8 mouse cellular contexts compared by ENCODE assay signal in the genomic region with DNA sequence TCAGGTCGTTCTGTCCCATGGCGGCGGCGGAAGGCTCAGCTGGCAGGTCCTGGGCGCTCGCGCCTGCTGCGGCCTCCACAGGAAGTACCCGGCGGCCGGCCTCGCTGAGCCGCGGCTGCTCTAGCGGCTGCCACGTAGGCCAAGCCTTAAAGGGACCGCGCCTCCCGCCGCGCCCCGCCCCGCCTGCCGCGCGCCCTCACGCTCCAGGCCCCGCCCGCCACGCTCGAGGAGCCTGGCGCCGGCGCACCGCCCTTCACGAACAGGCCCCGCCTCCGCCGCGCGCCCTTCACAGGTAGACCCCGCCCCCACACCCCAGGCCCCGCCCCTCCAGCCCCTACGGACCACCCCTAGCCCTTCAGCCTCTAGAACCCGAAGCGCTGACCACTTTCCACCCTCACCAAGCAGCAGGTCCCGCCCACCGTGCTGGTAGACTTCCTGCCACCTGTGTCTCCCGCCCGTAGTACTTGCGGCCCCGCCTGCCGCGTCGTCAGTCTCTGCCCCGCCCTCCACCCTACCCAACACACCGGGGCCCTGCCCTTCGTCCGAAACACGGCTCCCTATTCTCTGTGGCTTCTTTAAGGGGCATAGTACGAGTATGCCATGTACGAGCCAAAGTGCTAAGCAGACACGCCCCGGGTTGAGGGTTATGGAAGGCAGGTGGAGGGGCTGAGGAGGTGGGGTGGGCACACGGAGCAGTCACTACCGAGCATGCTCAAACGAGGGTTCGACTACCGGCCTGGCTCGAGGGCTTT. TPM values are rescaled to one million over a fixed set of nuclear protein-coding genes. Genes with fewer than 3 reads are reported as not detected.
DNase-seq lines count a peak whose midpoint lies in the region; ATAC-seq lines count a peak whose summit lies in the region.

A gene (minus strand): TSS at position 625 of the 752 bp plus-strand sequence.
A gene (plus strand): TSS at position 744 of the 752 bp plus-strand sequence.

- H3K9me3 ChIP-seq in hindbrain, embryonic 15.5 days: no peaks in the 10 kb centered on the region

- peak within 1 kb of the TSS; percentile 79 for H3K4me2 ChIP-seq in hindbrain, embryonic 15.5 days

- H3K4me1 ChIP-seq in hindbrain, embryonic 15.5 days (replicated peaks): peaks cover 25% of the 10 kb centered on the region

- H3K4me3 ChIP-seq in hindbrain, embryonic 15.5 days: peak within 1 kb of the TSS; percentile 89

- peak; percentile 86 for DNase-seq in WW6 (ENCODE audit: low read depth, low spot score)
- peak; percentile 89 to 94 for DNase-seq in cerebellum, postnatal 36 days
- peak; percentile 88 to 94 for DNase-seq in frontal cortex, postnatal 36 days (ENCODE audit: low spot score in 2 of 2)
- peak; percentile 87 for DNase-seq in left cerebral cortex, adult 11 months (ENCODE audit: low spot score)
- DNase-seq in lung, postnatal 36 days: peak; percentile 96
- DNase-seq in retina, embryonic 14.5 days (ENCODE audit: low spot score): peak; percentile 96
- DNase-seq in thymus, postnatal 36 days: peak; percentile 93 to 96

- H3K9ac ChIP-seq in hindbrain, embryonic 15.5 days: peak within 1 kb of the TSS; percentile 96

- H3K27ac ChIP-seq in hindbrain, embryonic 15.5 days (replicated peaks): peak within 1 kb of the TSS; percentile 79

- WGBS in hindbrain, embryonic 15.5 days: 1% methylated on average over 58 of the region's 70 CpGs

- peak; percentile 96 for ATAC-seq in hindbrain, embryonic 15.5 days (ENCODE audit: low FRiP score, low read depth)

- peaks cover 11% of the 10 kb centered on the region for H3K36me3 ChIP-seq in hindbrain, embryonic 15.5 days

- H3K27me3 ChIP-seq in hindbrain, embryonic 15.5 days: no peaks in the 10 kb centered on the region

RNA-seq across cellular contexts. Expression of the first gene that starts in this region (rescaled TPM):
- polyA plus RNA-seq in hindbrain, embryonic 15.5 days (2015; fragmentation: Nextera tagmentation; extraction: Ambion mirVana): 111 and 114 TPM in 2 replicates

RNA-seq across cellular contexts. Expression of the second gene that starts in this region (rescaled TPM):
- polyA plus RNA-seq in hindbrain, embryonic 15.5 days (2015; fragmentation: Nextera tagmentation; extraction: Ambion mirVana): 0.12 TPM in 1 of 2 replicates, not detected in the other

Comparison
In these comparisons a context has a peak if more than half of its experiments do, and no peak if none do; other contexts are left out.
1. Peak in every context shown above with its lines: DNase-seq, ATAC-seq, H3K4me3 ChIP-seq and H3K27ac ChIP-seq.